Mouse (Mus musculus) ES-Bruce4 (cell line): ENCODE measurements at regions not wholly inside any gene's neighbourhood (a gene's known extent, or its start where the extent isn't known, plus 50 kb on each side); places are given as distances from the start of the nearest gene placed in this dataset.

Experiments
- CTCF ChIP-seq: IDR thresholded peaks from one replicate; pipeline ENCODE4 v1.8.1; 2011; ENCODE audit warnings: low read depth, low read length
- EP300 ChIP-seq: IDR thresholded peaks from 2 replicates; pipeline ENCODE4 v1.6.1; 2011; ENCODE audit warnings: low read depth, low read length; ENCODE audit not compliant: insufficient read depth
- POLR2A ChIP-seq: IDR thresholded peaks from one replicate; pipeline ENCODE4 v1.8.1; 2011; ENCODE audit warnings: low read length; ENCODE audit not compliant: insufficient read depth

DNA sequence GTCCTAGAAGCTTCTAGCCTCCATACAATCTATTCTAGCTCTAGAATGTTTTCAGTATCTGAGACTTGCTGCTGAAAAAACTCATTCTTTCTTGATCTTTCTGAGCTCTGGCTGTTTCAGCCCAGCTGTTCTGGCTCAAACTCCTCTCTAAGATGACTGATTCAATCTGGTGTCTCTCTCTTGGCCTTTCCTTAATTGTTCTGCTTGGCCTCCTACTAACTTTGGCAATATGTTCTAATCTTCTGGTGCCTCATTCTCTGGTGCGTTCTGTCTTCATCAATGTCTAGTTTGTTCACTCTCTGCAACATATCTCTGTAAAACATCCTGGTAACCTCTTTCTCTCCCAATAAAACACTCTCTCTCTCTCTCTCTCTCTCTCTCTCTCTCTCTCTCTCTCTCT is 302.6 kb upstream of the Kdm8 start:
- TF ChIP-seq POLR2A (no peak), EP300 (no peak), CTCF (no peak)
